Mouse (Mus musculus): ENCODE results near the gene Gm5129.

Gm5129 gene

DNA sequence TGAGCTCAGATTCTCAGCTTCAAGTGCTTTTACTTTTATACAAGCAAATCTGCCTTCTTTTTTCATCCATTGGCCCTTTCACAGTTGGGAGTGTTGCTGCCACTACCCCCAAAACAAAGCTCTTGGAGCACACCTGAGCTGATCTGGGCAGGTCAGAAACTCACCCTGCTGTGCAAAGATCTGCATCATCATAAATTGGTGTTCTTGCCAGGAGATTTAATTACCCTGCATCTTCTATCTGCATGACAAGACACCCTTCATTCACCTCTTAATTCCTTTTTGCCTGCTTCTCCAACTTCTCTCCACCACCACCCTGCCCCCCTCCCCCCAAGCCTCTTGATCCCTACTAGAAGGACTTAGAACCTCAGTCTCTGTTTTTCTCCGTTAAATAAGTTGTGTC is 14.6 kb downstream of the Gm5129 start:
- DNase-seq: no peak

DNA sequence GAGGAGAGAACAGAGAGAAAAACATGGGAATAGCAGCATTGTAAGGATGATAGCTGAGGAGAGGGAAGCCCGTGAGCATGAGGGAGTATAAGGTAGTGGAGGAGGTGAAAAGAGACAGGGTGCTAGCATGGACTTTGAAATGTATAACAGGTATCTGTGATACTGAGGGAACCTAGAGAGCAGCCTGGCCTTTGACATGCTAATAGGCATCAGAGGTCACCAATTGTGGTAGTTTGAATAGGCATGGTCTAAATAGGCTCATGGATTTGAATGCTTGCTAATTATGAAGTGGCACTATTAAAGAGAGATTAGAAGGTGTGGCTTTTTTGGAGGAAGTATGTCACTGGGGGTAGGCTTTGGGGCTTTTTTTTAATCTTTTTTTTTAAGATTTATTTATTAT is 22.8 kb downstream of the Gm5129 start:
- no peak for DNase-seq

DNA sequence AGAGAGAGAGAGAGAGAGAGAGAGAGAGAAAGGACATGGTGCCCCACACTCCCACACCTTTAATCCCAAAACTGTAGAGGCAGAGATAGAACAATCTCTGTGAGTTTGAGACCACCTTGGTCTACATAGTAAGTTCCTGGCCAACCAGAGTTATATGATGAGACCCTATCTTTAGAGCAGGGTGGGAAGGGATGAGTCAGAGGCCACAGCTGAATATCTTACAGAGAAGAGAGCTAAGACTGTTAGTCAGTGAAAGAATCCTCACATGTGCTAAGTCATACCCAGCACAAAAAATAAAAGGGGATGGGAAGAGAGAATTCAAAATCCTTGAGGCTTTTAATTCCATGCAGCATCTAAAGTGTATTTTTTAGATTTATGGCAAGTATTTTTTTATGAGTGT is 24.1 kb downstream of the Gm5129 start:
- no peak for DNase-seq

DNA sequence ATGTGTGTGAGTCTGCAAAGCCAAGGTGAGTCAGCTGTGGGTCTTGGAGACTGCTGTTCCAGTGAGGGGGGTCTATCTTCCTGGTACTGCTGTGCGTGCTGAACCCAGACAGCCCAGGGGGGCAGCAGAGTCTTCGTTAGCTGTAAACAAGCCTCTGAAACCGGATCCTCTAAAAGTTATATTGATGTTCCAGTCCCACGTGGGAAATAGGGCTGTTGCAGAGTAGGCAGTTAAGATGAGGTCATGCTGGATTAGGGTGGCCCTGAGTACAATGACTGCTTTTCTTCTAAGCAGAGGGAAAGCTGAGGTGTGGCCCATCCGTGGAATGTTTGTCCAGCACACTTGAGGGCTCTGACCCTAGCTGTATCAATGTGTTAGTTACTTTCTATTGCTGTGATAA is 27.5 kb downstream of the Gm5129 start:
- no peak for DNase-seq

DNA sequence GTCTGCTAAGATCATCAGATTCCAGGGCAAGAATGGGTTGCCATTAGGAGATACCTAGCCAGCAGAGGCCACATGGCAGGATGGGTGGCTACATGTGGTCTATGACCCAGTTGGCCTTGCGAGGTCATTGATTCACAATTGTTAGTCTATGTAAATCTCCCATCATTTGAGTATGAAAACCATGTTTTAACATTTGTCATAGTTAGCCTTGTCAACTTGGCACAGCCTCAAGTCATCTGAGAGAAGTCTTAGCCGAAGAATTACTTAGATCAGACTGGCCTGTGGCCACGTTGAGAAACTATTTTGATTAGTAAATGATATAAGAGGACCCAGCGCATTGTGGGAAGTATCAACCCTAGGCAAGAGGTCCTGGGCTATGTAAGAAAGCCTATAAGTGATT is 28.5 kb downstream of the Gm5129 start:
- DNase-seq: no peak

DNA sequence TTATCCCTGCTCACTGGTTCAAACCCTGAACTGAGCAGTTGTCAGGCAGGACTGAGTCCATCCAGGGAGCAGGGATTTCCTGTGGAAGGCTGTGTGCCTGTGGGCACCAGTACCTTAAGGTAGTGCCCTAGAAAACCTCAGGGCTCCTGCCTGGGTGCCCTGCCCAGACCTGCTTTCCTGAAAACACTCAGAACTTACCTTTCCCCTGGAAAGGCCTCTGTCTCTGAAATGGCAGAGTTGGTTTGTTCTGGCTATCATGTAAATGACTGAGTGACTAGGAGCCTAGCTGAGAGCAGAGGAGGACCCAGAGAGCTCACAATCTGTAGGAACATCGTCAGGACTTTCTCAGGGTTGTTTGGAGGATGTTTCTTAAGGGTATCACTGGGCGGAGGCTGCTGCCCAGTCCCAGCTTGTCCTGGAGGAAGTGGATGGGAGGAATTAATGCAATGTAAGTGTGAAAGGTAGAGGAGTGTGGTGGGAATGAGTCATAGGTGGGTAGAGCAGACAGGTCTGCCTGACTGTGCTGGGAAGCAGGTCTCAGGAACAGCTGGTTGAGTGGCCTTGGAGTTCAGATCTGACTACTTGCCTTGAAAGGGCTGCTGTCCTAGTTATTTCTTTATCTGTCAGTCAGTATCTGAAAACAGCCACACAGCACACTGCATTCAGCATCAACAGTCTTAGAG is 36.1 kb downstream of the Gm5129 start:
- no peak for DNase-seq

DNA sequence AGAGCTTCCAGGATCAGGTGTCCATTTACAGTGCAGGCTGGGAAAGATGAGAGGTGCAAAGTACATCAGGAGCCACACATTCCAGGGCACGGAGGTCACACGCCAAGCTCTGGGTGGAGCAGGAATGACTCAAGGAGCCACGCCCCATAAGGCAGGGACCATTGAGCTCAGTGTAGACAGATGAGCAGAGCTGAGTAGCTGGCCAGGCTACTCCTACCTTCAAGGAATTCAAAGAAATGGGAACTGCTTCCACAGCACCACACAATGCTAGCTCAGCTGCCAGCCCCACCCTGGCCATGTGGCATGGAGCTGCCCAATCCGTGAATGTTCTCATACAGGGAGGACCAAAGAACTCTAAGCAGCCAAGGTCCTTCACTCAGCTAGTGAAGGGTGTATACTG is 37.2 kb downstream of the Gm5129 start:
- DNase-seq: no peak

DNA sequence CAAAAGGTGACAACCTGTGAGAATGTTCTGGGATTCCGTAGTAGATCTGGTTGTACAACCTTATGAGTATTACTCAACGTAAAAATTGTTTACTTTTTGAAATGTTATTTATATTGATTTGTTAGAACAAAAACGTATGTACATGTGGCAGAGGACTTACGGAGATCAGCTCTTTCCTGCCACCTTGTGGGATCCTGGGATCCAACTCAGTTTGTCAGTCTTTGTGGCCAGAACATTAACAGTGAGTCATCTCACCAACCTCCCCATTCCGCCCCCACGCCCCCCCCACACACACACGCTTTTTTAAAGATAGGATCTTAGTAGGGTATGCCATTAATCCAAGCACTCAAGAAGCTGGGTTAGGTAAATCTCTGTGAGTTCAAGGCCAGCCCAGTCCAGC is 47.4 kb downstream of the Gm5129 start:
- no peak for DNase-seq

DNA sequence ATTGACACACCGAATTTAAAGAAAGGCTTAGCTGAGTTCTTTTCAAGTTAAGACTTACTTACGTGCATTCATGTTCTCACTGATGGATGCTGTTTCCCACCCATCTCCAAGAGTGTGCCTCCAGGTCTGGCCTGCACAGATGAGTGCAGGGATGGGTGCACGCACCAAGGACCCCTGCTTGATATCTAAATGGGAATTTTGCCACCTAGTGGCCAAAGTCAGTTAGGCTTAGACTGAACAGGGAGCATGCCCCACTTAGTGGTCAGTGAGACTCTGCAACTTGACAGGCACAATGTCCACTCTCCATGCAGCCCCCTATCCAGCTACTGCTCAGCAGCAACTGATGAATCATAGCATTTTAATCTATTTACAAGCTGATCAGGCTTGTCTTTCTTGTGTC is 48.1 kb downstream of the Gm5129 start:
- DNase-seq: no peak
